Mouse (Mus musculus) embryonic facial prominence, embryonic 12.5 days (tissue): ENCODE results near the gene 4632433K11Rik. TPM values are rescaled to one million over a fixed set of nuclear protein-coding genes. Genes with fewer than 3 reads are reported as not detected.
"Not testable (repeated sequence)": the region's sequence is repeated elsewhere in the genome, so short reads cannot be mapped to it uniquely, and the experiment has no call there.

Experiments
- ATAC-seq: fragments of 200-750 bp; cut with Nextera tagmentation; 2 replicates; pipeline ENCODE4 v1.8.0; 2017; ENCODE audit not compliant: insufficient number of reproducible peaks, insufficient read depth, low FRiP score, low TSS enrichment
- H3K27ac ChIP-seq: fragments of 300-500 bp; sonication (generic); 2 replicates; pipeline ENCODE4 v1.5.1; 2016; ENCODE audit warnings: mild to moderate bottlenecking
- H3K27me3 ChIP-seq: fragments of 300-500 bp; sonication (generic); 2 replicates; pipeline ENCODE4 v1.6.1; 2016; ENCODE audit warnings: mild to moderate bottlenecking, moderate library complexity
- H3K36me3 ChIP-seq: fragments of 300-500 bp; sonication (generic); 2 replicates; pipeline ENCODE4 v1.6.1; 2016; ENCODE audit warnings: mild to moderate bottlenecking
- H3K4me1 ChIP-seq: fragments of 300-500 bp; sonication (generic); 2 replicates; pipeline ENCODE4 v1.6.1; 2016
- H3K4me2 ChIP-seq: fragments of 300-500 bp; sonication (generic); replicated peaks from 2 replicates; pipeline ENCODE4 v1.6.1; 2016; ENCODE audit warnings: mild to moderate bottlenecking, moderate library complexity
- H3K4me3 ChIP-seq: fragments of 300-500 bp; sonication (generic); 2 replicates; pipeline ENCODE4 v1.5.1; 2016; ENCODE audit warnings: mild to moderate bottlenecking
- H3K9ac ChIP-seq: fragments of 300-500 bp; sonication (generic); 2 replicates; pipeline ENCODE4 v1.6.1; 2016; ENCODE audit warnings: mild to moderate bottlenecking, moderate library complexity
- H3K9me3 ChIP-seq: fragments of 300-500 bp; sonication (generic); 2 replicates; pipeline ENCODE4 v1.6.1; 2016; ENCODE audit warnings: mild to moderate bottlenecking, moderate library complexity
- WGBS: fragments of 180-500 bp; shearing (Covaris S2); methylation state at CpG from one replicate; pipeline ENCODE4 v1.1.7; 2016; 5-methylcytosine and 5-hydroxymethylcytosine counted together
- polyA plus RNA-seq: library from polyadenylated mRNA; unstranded; fragments of >200 nt; fragmentation: Nextera tagmentation; extraction: Ambion mirVana; gene quantifications from 2 replicates; pipeline ENCODE4 v1.2.1, GENCODE M21; 2016

The 4632433K11Rik gene
- not detected in 2 replicates for polyA plus RNA-seq

DNA sequence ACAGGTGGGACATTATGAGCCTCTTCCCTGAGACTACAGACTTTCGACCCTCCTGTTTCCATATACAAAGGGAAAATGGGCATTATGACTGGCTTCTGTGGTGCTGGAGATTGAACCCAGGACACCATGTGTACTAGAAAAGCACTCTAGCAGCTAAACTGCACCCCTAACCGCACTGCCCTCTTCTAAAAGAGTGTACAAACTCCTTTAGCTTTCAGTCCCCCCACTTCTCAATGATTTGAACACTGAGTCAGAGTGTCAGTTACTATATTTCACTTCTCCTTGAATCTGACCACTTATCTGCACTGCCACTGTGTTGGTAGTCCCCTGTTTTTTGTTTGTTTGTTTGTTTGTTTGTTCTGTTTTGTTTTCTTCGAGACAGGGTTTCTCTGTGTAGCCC, at the start of gene 4632433K11Rik:
TSS of gene 4632433K11Rik (plus strand) at position 301 of the 400 bp plus-strand sequence.
- H3K9me3 ChIP-seq, result peaks cover 56% of the 10 kb centered on the region
- no peak within 1 kb of the TSS for H3K9ac ChIP-seq
- H3K27ac ChIP-seq, result no peak within 1 kb of the TSS
- no peaks in the 10 kb centered on the region for H3K27me3 ChIP-seq
- no peaks in the 10 kb centered on the region for H3K4me1 ChIP-seq
- no peak for ATAC-seq
- H3K4me2 ChIP-seq, result no peak within 1 kb of the TSS
- H3K4me3 ChIP-seq, result no peak within 1 kb of the TSS
- 91% methylated on average over 3 of the region's 3 CpGs for whole genome bisulfite sequencing
- peaks cover 79% of the 10 kb centered on the region for H3K36me3 ChIP-seq

DNA sequence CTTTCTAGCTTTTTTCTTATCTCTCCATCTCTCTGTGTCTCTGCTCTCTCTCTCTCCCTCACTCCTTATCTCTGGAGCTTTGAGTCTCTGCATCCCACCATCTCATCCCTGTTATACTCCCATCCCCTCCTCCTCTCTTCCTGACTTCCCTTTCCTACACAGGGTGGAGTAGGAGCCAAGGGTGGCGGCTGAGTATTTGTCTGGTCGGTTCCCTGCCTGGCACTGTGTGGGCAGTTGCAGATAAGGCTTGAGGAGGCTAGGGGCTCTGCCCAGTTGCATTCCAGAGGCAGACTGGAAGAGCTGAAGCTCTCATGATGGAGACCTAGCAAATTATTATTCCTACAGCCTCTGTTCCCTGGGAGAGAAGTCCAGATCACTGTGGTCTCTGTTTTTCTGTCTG, 45.7 kb upstream of the 4632433K11Rik start:
- no peak overlapping the region for H3K27ac ChIP-seq
- 69% methylated on average over 2 of the region's 2 CpGs for WGBS
- ATAC-seq, result no peak
- H3K9ac ChIP-seq, result no peak overlapping the region
- H3K4me2 ChIP-seq, result no peak overlapping the region
- peaks cover 17% of the 10 kb centered on the region for H3K9me3 ChIP-seq
- H3K4me1 ChIP-seq, result 0 out of 2 replicates have a peak, but pooled peaks cover under 1% of the 10 kb centered on the region
- H3K27me3 ChIP-seq, result peaks cover 6% of the 10 kb centered on the region
- H3K4me3 ChIP-seq, result no peak overlapping the region
- peaks cover 24% of the 10 kb centered on the region for H3K36me3 ChIP-seq

DNA sequence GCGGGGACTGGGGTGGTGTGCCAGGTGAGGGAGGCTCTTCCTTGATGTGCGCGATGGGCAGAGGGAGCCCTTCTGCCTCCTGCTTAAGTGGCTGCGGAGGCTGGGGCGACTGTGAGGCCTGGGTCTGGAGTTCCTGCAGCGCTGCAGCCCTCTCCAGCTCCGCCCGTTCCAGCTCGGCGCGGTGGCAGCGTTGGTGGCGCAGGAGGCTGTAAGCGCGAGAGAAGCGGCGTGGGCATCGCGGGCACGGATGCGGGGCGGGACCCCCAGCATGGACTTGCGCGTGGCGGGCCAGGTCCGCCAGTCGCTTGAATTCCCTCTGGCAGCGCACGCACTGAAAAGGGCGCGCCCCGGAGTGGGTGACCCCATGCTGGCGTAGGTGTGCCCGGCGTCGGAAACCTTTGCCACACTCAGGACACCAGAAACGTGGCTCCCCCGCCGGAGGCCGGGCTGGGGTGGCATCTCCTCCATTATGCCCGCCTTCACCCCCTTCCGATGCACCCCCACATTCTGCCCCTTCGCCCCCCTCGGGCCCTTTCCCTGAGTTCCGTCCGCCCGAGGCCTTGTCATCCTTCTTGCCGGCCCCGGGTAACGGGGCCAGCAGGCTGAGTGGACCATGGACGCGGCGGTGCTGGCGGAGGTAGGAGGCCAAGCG, 40.4 kb upstream of the 4632433K11Rik start:
- WGBS, result 37% methylated on average over 52 of the region's 55 CpGs
- H3K9ac ChIP-seq, result no peak overlapping the region
- H3K27me3 ChIP-seq, result peaks cover 24% of the 10 kb centered on the region
- peaks cover 28% of the 10 kb centered on the region for H3K9me3 ChIP-seq
- H3K36me3 ChIP-seq, result peaks cover 38% of the 10 kb centered on the region
- H3K27ac ChIP-seq, result no peak overlapping the region
- peak overlapping the region; percentile 71 for H3K4me2 ChIP-seq
- H3K4me3 ChIP-seq, result peak overlapping the region; percentile 16; the same call in 1 of the 2 replicates
- no peak for ATAC-seq
- H3K4me1 ChIP-seq, result peaks cover 28% of the 10 kb centered on the region

DNA sequence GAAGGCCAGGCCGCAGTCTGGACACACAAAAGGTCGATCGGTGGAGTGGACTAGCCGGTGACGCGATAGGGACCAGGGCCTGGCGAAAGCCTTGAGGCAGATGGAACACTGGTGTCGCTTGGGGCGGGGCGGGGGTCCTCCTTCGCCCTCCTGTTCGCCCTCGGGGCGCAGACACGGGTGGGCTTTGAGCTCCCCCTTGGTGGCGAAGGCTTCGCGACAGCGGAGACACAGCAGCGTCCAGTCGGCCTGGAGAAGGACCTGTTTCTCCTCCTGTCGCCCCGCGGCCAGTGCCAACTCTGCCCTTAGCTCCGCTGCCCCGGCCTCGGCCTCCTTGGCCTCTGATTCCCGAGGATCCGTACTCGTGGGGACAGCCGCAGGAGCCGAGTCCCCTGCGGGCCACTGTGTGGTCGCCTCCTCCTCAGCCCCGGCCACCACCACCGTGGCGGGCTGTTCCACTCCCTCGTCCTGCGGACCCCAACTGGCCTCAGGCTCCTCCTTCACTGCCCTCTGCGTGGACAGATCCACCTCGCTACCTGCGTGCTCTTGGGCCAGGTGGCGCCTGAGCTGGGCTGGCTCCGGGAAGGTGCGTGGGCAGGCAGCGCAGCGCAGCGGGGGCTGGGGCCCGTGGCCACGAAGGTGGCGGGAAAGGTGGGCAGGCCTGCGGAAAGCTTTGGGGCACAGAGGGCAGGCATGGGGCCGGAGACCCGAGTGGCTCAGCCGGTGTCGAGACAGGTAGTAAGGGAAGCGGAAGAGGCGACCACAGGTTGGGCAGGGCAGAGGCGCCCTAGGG, 39.7 kb upstream of the 4632433K11Rik start:
- Histone ChIP-seq H3K4me2 (peak overlapping the region; percentile 71), H3K27ac (no peak overlapping the region), H3K9ac (peak overlapping the region; percentile 85; the same call in 1 of the 2 replicates), H3K36me3 (peaks cover 38% of the 10 kb centered on the region), H3K27me3 (peaks cover 24% of the 10 kb centered on the region), H3K4me3 (peak overlapping the region; percentile 74), H3K4me1 (peaks cover 28% of the 10 kb centered on the region), H3K9me3 (peaks cover 28% of the 10 kb centered on the region)
- 50% methylated on average over 59 of the region's 59 CpGs for WGBS
- no peak for ATAC-seq

DNA sequence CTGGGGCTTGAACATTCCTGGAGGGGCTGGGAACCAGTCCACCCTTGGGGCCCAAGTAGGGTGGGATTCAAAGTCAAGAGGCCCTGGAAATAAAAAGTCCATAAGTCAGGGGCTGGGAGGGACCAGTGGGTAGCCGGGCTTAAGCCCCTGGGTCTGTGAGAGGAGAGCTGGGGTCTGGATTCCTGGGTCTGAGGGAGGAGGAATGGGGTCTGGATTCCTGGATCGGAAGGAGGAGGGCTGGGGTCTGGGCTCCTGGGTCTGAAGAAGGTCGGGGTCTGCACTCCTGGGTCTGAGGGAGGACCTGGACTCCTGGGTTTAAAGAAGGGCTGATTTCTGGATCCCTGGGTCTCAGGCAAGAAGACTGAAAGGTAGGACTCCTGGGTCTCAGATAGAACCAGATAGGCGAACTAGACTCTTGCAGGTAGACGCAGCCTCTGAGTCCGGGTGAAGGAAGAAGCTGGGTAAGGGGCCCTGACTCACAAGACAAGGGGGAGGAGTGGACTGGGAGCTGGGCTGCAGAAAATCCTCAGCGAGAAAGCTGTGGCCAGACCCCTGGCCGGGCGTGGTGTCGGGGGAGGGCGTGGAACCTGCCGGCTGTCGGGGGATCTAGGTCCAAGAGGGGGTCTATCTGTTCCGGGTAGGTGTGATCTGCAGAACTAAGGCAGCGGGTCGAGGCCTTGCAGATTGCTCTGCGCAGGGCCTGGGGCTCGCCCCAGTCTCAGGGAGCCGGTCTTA, 38.5 kb upstream of the 4632433K11Rik start:
- 6% methylated on average over 19 of the region's 19 CpGs for WGBS
- H3K27me3 ChIP-seq, result peaks cover 24% of the 10 kb centered on the region
- peaks cover 28% of the 10 kb centered on the region for H3K4me1 ChIP-seq
- peak overlapping the region; percentile 61 for H3K27ac ChIP-seq
- peak overlapping the region; percentile 85 for H3K9ac ChIP-seq
- H3K36me3 ChIP-seq, result peaks cover 38% of the 10 kb centered on the region
- H3K4me3 ChIP-seq, result peak overlapping the region; percentile 74
- peak; percentile 54 for ATAC-seq
- peak overlapping the region; percentile 71 for H3K4me2 ChIP-seq
- peaks cover 27% of the 10 kb centered on the region for H3K9me3 ChIP-seq

DNA sequence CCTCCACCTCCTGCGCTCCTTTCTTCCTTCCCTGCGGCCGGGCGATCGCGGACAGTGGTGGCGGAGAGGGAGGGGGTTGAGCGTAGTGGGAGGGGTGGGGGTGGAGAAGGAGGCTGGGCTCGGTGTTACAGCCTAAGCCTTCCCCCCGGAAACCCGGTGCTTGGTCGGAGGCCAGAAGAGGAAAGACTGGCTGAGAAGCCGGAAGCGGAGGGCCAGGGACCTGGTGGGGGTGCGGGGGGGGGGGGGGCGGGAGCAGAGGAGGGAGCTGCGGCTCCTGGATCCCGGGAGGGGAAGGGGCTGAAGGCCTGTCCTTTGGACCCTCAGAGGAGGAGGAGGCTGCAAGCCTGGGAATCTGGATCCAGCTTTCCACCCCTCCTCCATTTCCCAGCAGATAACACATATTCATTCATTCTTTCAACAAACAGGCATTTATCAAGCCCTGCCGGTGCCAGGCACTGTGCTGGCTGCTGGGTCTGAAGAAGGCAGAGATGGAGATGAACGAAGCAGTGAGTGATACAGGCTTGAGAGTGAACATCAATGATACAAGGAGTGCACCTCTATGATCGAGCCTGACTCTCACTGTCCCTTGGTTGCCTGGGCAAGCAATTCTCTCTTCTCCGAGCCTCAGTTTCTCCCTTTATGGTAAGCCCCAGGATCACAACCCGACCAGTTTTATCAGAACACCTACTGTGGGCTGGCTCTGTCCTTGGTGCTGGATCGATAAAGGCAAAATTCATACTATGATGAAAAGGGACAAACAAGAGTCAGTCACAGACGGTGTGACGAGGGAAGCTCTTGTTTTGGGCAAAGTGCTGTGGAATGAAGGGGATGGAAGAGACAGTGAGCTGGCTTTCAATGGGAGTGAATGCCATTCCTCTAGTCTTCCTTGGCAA, 37.7 kb upstream of the 4632433K11Rik start, which contains the start of gene Zfp579:
TSS of gene Zfp579 (minus strand) at position 156 of the 893 bp plus-strand sequence.
- WGBS, result 4% methylated on average over 17 of the region's 26 CpGs
- H3K36me3 ChIP-seq, result peaks cover 32% of the 10 kb centered on the region
- peak within 1 kb of the TSS; percentile 74 for H3K4me3 ChIP-seq
- H3K4me2 ChIP-seq, result peak within 1 kb of the TSS; percentile 71
- peak; percentile 73 for ATAC-seq
- peak within 1 kb of the TSS; percentile 61 for H3K27ac ChIP-seq
- H3K4me1 ChIP-seq, result peaks cover 28% of the 10 kb centered on the region
- peaks cover 24% of the 10 kb centered on the region for H3K27me3 ChIP-seq
- H3K9ac ChIP-seq, result peak within 1 kb of the TSS; percentile 85
- H3K9me3 ChIP-seq, result peaks cover 19% of the 10 kb centered on the region

DNA sequence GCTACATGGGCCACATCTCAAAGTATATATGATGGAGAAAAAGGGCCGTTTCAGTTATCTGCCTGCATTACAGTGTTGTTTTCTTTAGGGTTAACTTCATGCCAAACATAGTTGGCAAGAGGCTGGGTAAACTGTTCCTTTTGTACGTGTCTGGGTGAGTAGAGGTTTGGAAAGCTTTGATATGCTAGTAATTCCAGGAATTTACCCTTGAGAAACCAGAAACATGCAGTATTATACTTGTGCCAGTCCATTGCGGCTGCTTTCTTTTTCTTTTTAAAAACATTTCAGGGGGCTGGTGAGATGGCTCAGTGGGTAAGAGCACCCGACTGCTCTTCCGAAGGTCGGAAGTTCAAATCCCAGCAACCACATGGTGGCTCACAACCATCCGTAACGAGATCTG, 37.0 kb upstream of the 4632433K11Rik start:
- H3K4me1 ChIP-seq, result peaks cover 28% of the 10 kb centered on the region
- peak overlapping the region; percentile 74 for H3K4me3 ChIP-seq
- peak overlapping the region; percentile 85 for H3K9ac ChIP-seq
- ATAC-seq, result no peak
- peak overlapping the region; percentile 71 for H3K4me2 ChIP-seq
- peaks cover 24% of the 10 kb centered on the region for H3K27me3 ChIP-seq
- H3K36me3 ChIP-seq, result peaks cover 26% of the 10 kb centered on the region
- H3K9me3 ChIP-seq, result peaks cover 13% of the 10 kb centered on the region
- 64% methylated on average over 8 of the region's 8 CpGs for WGBS
- no peak overlapping the region for H3K27ac ChIP-seq

DNA sequence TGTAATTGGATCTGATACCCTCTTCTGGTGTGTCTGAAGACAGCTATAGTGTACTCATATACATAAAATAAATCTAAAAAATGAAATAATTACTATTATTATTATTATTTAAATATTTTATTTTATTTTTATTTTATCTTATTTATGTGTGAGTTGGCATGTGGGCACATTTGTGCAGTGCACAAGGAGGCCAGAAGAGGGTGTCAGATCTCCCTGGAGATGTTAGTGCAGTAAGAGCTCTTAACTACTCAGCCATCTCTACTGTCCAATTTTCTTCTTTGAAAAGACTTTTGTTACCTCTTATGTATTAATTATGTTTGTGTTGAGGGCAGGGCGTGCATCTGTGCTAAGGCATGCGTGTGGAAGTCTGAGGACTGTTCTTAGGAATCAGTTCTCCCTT, 34.0 kb upstream of the 4632433K11Rik start:
- peaks cover 11% of the 10 kb centered on the region for H3K4me1 ChIP-seq
- 72% methylated on average over 2 of the region's 2 CpGs for WGBS
- H3K4me2 ChIP-seq, result no peak overlapping the region
- no peaks in the 10 kb centered on the region for H3K9me3 ChIP-seq
- ATAC-seq, result no peak
- no peaks in the 10 kb centered on the region for H3K36me3 ChIP-seq
- no peak overlapping the region for H3K27ac ChIP-seq
- H3K4me3 ChIP-seq, result no peak overlapping the region
- peaks cover 2% of the 10 kb centered on the region for H3K27me3 ChIP-seq
- H3K9ac ChIP-seq, result no peak overlapping the region

DNA sequence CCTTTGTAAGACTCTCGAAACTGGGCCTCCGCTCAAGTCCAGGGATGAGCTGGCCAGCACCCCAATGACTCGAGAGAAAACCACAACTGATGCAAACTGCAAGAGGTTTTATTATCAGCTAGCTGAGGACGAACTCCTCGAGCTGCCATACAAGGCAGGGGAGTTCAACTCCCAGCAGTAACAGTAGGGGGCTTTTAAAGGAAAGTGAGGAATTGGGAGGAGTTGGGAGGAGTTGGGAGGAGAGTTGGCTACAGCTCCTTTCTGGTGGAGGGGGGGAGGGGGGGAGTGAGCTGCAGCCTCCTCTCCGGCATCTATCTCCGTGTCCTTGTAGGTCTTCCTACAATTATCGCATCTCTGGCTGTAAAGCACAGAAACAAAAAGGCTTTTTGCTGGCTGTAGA, 31.0 kb upstream of the 4632433K11Rik start:
- peaks cover 18% of the 10 kb centered on the region for H3K36me3 ChIP-seq
- H3K4me2 ChIP-seq, H3K9me3 ChIP-seq, ATAC-seq, H3K9ac ChIP-seq, H3K27me3 ChIP-seq, H3K4me3 ChIP-seq, H3K27ac ChIP-seq, H3K4me1 ChIP-seq: not testable (repeated sequence)
- WGBS, result 65% methylated on average over 8 of the region's 8 CpGs

DNA sequence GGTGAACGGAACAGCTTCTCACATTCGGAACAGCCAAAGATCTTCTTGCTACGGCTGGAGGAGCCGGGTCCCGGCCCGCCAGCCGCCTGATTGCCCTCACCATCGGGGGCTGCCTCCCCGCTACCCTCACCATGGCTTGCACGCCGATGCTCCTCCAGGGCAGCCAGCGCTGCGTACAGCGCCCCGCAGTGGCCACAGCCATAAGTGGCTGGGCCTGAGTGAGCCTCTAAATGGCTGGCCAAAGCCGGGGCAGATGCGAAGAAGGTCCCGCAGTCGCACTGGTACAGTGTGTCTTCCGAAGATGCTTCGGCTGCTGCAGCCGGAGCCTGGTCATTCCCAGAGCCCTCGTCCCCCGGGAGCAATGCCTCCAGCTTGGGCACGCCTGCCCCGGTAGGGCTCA, 25.7 kb upstream of the 4632433K11Rik start:
- Histone ChIP-seq H3K9me3 (no peaks in the 10 kb centered on the region), H3K4me1 (peaks cover 2% of the 10 kb centered on the region; the same call in 1 of the 2 replicates), H3K4me3 (no peak overlapping the region), H3K4me2 (no peak overlapping the region), H3K9ac (no peak overlapping the region), H3K27ac (no peak overlapping the region), H3K27me3 (no peaks in the 10 kb centered on the region), H3K36me3 (peaks cover 70% of the 10 kb centered on the region)
- no peak for ATAC-seq
- 96% methylated on average over 26 of the region's 26 CpGs for WGBS
